Mouse (Mus musculus): Measurements from ENCODE around the gene Tbc1d9.

The Tbc1d9 gene

GRCm38 (mm10) chr8:83224754-83225416 is 59.7 kb downstream of the Tbc1d9 start:
- no peak for DNase-seq (ENCODE audit: inconsistent age in 2 of 2, low spot score in 1 of 2)

GRCm38 (mm10) chr8:83225598-83225997 is 60.4 kb downstream of the Tbc1d9 start:
- no peak for DNase-seq (ENCODE audit: inconsistent age in 2 of 2, low spot score in 1 of 2)

- DNase-seq (ENCODE audit: inconsistent age in 2 of 2, low spot score in 1 of 2) = no peak
These were observed 62.2 kb downstream of the Tbc1d9 start for GRCm38 (mm10) chr8:83227336-83227735.

GRCm38 (mm10) chr8:83233099-83233498 is 67.9 kb downstream of the Tbc1d9 start:
- DNase-seq (ENCODE audit: inconsistent age in 2 of 2, low spot score in 1 of 2) = no peak

GRCm38 (mm10) chr8:83239341-83239740 is 74.2 kb downstream of the Tbc1d9 start:
- no peak for DNase-seq (ENCODE audit: inconsistent age in 2 of 2, low spot score in 1 of 2)

GRCm38 (mm10) chr8:83244151-83244550 is 79.0 kb downstream of the Tbc1d9 start:
- no peak for DNase-seq (ENCODE audit: inconsistent age in 2 of 2, low spot score in 1 of 2)

GRCm38 (mm10) chr8:83250858-83251257 is 85.7 kb downstream of the Tbc1d9 start:
- no peak for DNase-seq (ENCODE audit: inconsistent age in 2 of 2, low spot score in 1 of 2)

- no peak for DNase-seq (ENCODE audit: inconsistent age in 2 of 2, low spot score in 1 of 2)
These were observed 86.5 kb downstream of the Tbc1d9 start for GRCm38 (mm10) chr8:83251362-83252246.

- no peak for DNase-seq (ENCODE audit: inconsistent age in 2 of 2, low spot score in 1 of 2)
These were observed 87.6 kb downstream of the Tbc1d9 start for GRCm38 (mm10) chr8:83252791-83253190.

GRCm38 (mm10) chr8:83257631-83258030 is 92.5 kb downstream of the Tbc1d9 start:
- no peak for DNase-seq (ENCODE audit: inconsistent age in 2 of 2, low spot score in 1 of 2)

GRCm38 (mm10) chr8:83260418-83261215 is 95.5 kb downstream of the Tbc1d9 start:
- DNase-seq (ENCODE audit: inconsistent age in 2 of 2, low spot score in 1 of 2) = peak; percentile 57 to 88

GRCm38 (mm10) chr8:83271172-83271571 is 106.0 kb downstream of the Tbc1d9 start:
- no peak for DNase-seq (ENCODE audit: inconsistent age in 2 of 2, low spot score in 1 of 2)

DNA sequence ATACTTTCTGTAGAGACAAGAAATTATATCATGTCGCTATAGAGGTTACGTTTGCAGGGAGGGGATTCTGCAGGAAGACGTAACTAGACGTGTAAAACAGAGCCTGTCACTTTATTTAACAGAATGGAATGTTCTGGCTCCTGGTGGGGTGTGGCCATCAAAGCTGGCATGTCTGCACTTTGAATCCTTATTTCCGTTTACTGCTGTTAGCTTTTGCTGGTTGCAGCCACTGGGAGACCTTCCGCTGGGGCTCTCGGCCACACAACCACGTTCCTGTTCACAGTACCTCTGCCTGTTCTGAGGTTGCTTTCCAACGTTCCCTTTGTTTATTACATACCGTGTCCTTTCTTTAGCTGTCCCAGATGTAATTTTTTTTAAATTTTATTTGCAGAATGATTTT is 107.3 kb downstream of the Tbc1d9 start:
- DNase-seq (ENCODE audit: inconsistent age in 2 of 2, low spot score in 1 of 2) = no peak

DNA sequence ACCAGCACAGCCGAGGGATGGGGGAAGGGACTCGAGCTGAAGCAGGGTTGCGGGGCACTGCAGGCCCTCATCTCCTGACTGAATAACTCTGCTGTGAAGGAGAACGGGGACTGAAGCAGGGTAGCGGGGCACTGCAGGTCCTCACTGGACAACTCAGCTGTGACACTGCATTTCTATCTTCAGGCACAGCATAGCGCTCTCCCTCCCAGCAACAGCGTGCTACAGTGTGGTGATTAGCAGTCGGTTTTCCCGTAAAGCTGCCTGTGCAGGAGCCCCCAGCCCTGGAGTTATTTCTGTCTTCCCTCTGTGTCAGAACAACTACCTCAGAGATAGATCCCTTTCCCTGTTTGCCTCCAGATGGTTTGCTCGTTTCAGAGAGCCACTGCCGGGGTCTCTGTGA is 109.3 kb downstream of the Tbc1d9 start:
- DNase-seq (ENCODE audit: inconsistent age in 2 of 2, low spot score in 1 of 2) = no peak

- peak in 1 of 2 experiments; percentile 48 for DNase-seq (ENCODE audit: inconsistent age in 2 of 2, low spot score in 1 of 2)
These were observed 113.3 kb downstream of the Tbc1d9 start for GRCm38 (mm10) chr8:83278431-83278830.

GRCm38 (mm10) chr8:83285391-83285790 is 120.2 kb downstream of the Tbc1d9 start:
- no peak for DNase-seq (ENCODE audit: inconsistent age in 2 of 2, low spot score in 1 of 2)

DNA sequence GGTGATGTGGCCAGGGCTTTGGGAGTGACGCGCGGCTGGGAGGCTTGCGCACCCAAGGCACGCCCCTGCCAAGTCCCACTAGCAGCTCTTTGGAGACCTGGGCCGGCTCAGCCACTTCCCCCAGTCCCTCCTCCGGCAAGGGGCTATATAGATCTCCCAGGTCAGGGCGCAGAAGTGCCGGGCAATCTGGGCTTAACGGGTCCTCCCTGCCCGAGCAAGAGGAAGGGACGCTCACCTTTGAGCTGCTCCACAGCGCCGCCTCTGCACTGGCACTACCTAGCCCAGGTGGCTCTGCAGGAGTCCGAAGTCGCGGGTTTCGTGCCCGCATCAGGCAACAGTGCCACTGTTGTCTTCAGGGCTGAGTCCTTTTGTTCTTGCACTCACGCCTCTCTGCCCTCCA is 125.0 kb downstream of the Tbc1d9 start, which contains the start of gene Ucp1:
Ucp1 (plus strand) TSS at position 177 of the 400 bp plus-strand sequence.
- DNase-seq (ENCODE audit: inconsistent age in 2 of 2, low spot score in 1 of 2) = peak; percentile 11 to 42

DNA sequence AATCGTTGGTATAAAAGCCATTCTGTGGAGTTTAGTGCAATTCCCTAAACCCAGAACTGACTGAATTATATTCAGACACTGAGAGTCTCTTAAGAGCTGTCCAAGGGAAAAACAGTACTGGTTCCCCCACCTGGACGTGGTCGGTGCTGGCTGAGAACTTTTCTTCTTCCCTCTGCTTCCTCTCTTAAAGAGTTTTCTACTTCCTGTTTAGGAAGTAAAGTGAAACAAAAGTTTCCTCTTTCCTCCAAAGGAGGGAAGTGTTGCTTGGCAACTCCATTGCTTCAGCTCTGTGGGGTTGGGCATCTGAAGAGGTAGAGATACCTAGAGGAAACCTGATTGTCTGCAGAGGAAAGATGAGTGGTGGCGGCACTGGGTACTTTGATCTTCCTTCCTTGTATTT is 132.2 kb downstream of the Tbc1d9 start:
- DNase-seq (ENCODE audit: inconsistent age in 2 of 2, low spot score in 1 of 2) = no peak

DNA sequence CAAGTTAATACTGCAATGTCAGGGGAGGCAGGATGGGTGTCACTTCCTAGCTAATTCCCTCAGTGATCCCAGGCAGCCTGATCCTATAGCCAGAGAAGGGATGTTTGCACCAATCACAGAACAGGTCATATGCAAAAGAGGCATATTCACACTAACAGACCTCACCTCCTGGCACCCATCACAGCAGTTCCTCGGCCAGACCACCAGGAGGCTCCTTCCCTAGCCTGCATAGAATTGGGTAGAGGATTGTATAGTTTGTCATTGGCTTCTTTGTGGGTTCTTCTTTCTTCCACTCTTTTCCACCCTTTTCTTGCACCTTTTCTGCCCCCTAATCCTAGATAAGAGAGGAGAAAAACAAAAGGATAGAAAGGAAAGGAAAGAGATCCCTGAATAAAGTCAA is 135.0 kb downstream of the Tbc1d9 start:
- DNase-seq (ENCODE audit: inconsistent age in 2 of 2, low spot score in 1 of 2) = peak in 1 of 2 experiments; percentile 54

DNA sequence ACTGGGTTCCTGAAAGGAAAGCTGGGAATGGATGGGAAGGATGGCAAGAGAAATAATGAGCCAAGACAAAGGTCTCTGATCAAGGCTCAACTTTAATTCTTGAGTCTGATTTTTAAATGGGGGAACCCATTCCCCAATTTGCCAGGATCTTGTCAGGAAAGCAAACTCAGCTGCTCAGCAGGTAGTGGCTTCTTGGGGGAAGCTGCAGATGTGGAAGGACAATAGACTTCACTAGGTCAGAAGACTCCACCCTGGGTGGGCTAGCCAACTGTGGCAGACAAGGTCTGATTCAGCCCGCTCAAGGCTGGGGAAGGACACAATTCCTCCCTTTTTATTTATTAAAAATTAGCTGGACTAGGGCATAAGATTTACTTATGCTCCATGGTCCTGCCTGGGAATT is 139.8 kb downstream of the Tbc1d9 start:
- DNase-seq (ENCODE audit: inconsistent age in 2 of 2, low spot score in 1 of 2) = no peak

DNA sequence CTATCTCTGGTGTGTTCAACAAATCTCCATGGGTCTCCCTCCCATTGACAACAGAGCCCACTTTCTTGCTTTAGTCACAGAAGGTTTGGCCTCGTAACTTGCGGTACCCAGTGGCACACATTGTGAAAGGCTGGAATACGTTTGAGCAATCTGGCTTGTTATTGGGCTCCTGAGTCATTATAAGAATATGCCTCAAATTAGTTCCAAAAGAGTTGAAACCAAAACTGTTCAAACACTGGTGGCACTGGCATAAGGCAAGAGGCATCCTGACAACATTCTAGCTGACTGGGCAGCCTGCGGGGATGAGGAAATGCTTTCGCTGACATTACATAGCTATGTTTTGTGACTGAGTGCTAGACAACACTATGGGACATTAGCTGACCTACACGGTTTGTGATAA is 144.7 kb downstream of the Tbc1d9 start:
- DNase-seq (ENCODE audit: inconsistent age in 2 of 2, low spot score in 1 of 2) = peak in 1 of 2 experiments; percentile 45
